ENCODE assay signal across 33 mouse cellular contexts in the genomic region with DNA sequence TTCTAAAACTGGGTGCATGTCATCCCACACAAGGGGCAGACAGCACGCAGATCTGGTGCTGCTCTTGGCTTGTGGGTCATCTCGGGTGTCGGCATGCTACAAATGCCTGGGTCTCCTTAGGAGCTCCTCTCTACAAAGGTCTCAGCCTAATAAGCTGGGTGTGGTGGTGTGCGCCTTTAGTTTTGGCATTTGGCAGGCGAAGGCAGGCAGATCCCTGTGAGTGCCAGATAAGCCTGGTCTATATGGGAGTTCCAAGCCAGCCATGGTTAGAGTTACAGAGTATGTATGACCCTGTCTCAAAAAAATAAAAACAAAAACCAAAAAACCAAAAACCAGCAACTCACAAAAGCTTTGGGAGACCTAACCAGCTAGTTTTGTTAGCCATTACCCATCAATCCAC.
"Had no signal": no experiment of that assay in that cellular context is flagged by ENCODE, and none has a peak within 500 bp of the region (broad histone marks: within the 10 kb centered on the region; RNA-seq: fewer than 3 reads in every experiment).

No protein-coding gene starts in this region.

- H3K4me3 ChIP-seq: heart, embryonic 10.5 days; heart, embryonic 12.5 days; heart, embryonic 13.5 days; heart, embryonic 15.5 days; hindbrain, embryonic 10.5 days; hindbrain, embryonic 13.5 days; hindbrain, embryonic 15.5 days; intestine, embryonic 15.5 days; left cerebral cortex, adult 2 months had no signal

- H3K27me3 ChIP-seq: heart, embryonic 12.5 days; heart, embryonic 13.5 days; heart, embryonic 15.5 days; hindbrain, embryonic 13.5 days; hindbrain, embryonic 15.5 days; intestine, embryonic 15.5 days had no signal

- H3K27ac ChIP-seq: heart, embryonic 10.5 days; heart, embryonic 13.5 days; heart, embryonic 15.5 days; hindbrain, embryonic 10.5 days; hindbrain, embryonic 13.5 days; hindbrain, embryonic 14.5 days; hindbrain, embryonic 15.5 days; hindbrain, postnatal 0 days; intestine, embryonic 15.5 days; kidney, postnatal 0 days; left cerebral cortex, adult 2 months had no signal

- H3K4me2 ChIP-seq: heart, embryonic 11.5 days; heart, embryonic 12.5 days; heart, embryonic 13.5 days; heart, embryonic 15.5 days; hindbrain, embryonic 13.5 days; hindbrain, embryonic 14.5 days; hindbrain, embryonic 15.5 days; intestine, embryonic 15.5 days had no signal

- H3K9me3 ChIP-seq: heart, embryonic 10.5 days; heart, embryonic 12.5 days; heart, embryonic 13.5 days; heart, embryonic 15.5 days; hindbrain, embryonic 10.5 days; hindbrain, embryonic 13.5 days; hindbrain, embryonic 15.5 days; intestine, embryonic 15.5 days had no signal

- ATAC-seq: hindbrain, embryonic 16.5 days; hindbrain, postnatal 0 days; inflammation-experienced regulatory T-cells, adult 6 months; intestine, embryonic 15.5 days; intestine, embryonic 16.5 days; intestine, postnatal 0 days had no signal

- H3K4me1 ChIP-seq: heart, embryonic 10.5 days; heart, embryonic 12.5 days; heart, embryonic 13.5 days; heart, embryonic 15.5 days; hindbrain, embryonic 10.5 days; hindbrain, embryonic 13.5 days; hindbrain, embryonic 15.5 days; intestine, embryonic 15.5 days had no signal

- H3K9ac ChIP-seq: heart, embryonic 12.5 days; heart, embryonic 13.5 days; heart, embryonic 15.5 days; hindbrain, embryonic 13.5 days; hindbrain, embryonic 14.5 days; hindbrain, embryonic 15.5 days; intestine, embryonic 15.5 days had no signal

- DNase-seq: heart, postnatal 10 days; heart, postnatal 14 days; heart, postnatal 36 days; heart, postnatal 4 days; kidney, adult 11 months; kidney, adult 18-20 months; kidney, adult 2 months; kidney, adult 8-10 months; kidney, adult 9 months; kidney, postnatal 10 days; kidney, postnatal 14 days; kidney, postnatal 25 days; kidney, postnatal 36 days; kidney, postnatal 4 days; layer of hippocampus, adult 9-11 months; layer of hippocampus, postnatal 36 days had no signal
